Mouse (Mus musculus): Measurements from ENCODE around the gene Sufu.

DNA sequence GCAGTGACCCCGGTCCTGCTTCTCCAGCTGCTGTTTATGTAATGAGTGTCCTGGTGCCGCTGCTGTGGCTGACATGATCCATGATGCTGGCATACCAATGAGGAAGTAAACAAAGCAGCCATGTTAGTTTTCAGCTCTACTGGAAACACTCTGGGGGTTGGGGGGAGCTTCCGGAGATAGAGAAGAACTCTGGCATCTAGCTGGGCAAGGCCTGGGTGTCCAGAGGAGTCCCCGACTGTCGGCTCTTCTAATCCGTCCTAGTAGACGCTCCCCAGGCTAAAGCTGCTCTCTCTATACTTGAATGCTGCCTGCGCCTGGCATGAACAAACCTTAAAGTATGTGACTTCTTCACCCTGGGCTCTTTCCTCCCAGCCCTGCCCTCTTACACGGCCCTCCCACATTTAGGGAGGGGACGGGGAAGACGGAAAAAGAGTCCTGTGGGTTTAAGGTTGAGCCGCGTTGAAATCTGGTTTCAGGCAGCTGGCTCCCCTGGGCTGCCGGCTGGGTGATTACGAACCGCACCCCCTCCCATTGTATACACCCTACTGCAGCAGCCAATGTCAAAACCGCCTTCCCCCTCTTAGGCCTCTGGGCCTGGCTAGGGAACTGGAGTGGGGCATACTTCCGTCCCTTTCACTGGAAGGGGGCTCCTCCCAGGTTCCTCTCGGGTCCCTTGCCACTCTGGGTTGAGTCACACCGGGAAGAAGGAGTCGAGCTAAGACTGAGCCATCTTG lies 106.8 kb downstream of the Sufu start:
- no peak for TF ChIP-seq CTCF (IDR thresholded peaks at IDR 0.05; ENCODE audit: borderline replicate concordance, insufficient read depth, low read depth, low read length)
- TF ChIP-seq POLR2A (IDR thresholded peaks at IDR 0.05; ENCODE audit: borderline replicate concordance, insufficient read depth, low read length), result no peak; the same call in 1 of the 2 replicates

Data from cerebellum, adult 2 months (tissue).